Mouse (Mus musculus): ENCODE measurements around the gene Arl11. TPM values are rescaled to one million over a fixed set of nuclear protein-coding genes. Genes with fewer than 3 reads are reported as not detected.
"Not testable (repeated sequence)": the region's sequence is repeated elsewhere in the genome, so short reads cannot be mapped to it uniquely, and the experiment has no call there.

Arl11 gene
- polyA plus RNA-seq, 1 experiment from 2014 or later: 0.67 TPM

- Histone ChIP-seq H3K9me3 (no peaks in the 10 kb centered on the region), H3K4me1 (no peaks in the 10 kb centered on the region), H3K4me2 (replicated peaks) (no peak overlapping the region), H3K4me3 (no peak overlapping the region), H3K9ac (no peak overlapping the region), H3K36me3 (no peaks in the 10 kb centered on the region), H3K27ac (no peak overlapping the region), H3K27me3 (replicated peaks) (no peaks in the 10 kb centered on the region)
- ATAC-seq (ENCODE audit: low FRiP score, low read depth): no peak
- WGBS: 86% methylated on average over 2 of the region's 2 CpGs
Measured at GRCm38 (mm10) chr14:61302428-61302827, 7.1 kb upstream of the Arl11 start.

- no peak overlapping the region for H3K27ac ChIP-seq
- H3K27me3 ChIP-seq (replicated peaks): no peaks in the 10 kb centered on the region
- 85% methylated on average over 4 of the region's 4 CpGs for WGBS
Measured at GRCm38 (mm10) chr14:61303969-61304609, 5.5 kb upstream of the Arl11 start.

GRCm38 (mm10) chr14:61310036-61310772 lies 651 bp downstream of the Arl11 start:
- Histone ChIP-seq H3K9ac (no peak overlapping the region), H3K4me1 (no peaks in the 10 kb centered on the region), H3K36me3 (no peaks in the 10 kb centered on the region), H3K4me3 (no peak overlapping the region), H3K9me3 (no peaks in the 10 kb centered on the region), H3K4me2 (replicated peaks) (no peak overlapping the region), H3K27ac (no peak overlapping the region), H3K27me3 (replicated peaks) (no peaks in the 10 kb centered on the region)
- no peak for ATAC-seq (ENCODE audit: low FRiP score, low read depth)
- WGBS: 79% methylated on average over 7 of the region's 7 CpGs

More at GRCm38 (mm10) chr14:61303969-61304609, 5.5 kb upstream of the Arl11 start:
- Histone ChIP-seq H3K9ac (no peak overlapping the region), H3K36me3 (no peaks in the 10 kb centered on the region), H3K4me3 (no peak overlapping the region), H3K9me3 (no peaks in the 10 kb centered on the region), H3K4me1 (no peaks in the 10 kb centered on the region), H3K4me2 (replicated peaks) (no peak overlapping the region)
- ATAC-seq (ENCODE audit: low FRiP score, low read depth): no peak

GRCm38 (mm10) chr14:61310963-61311362 lies 1.4 kb downstream of the Arl11 start:
- Histone ChIP-seq H3K27ac (no peak overlapping the region), H3K27me3 (replicated peaks) (no peaks in the 10 kb centered on the region), H3K36me3 (no peaks in the 10 kb centered on the region), H3K4me2 (replicated peaks) (no peak overlapping the region), H3K9ac (no peak overlapping the region), H3K9me3 (no peaks in the 10 kb centered on the region), H3K4me1 (no peaks in the 10 kb centered on the region), H3K4me3 (no peak overlapping the region)
- no peak for ATAC-seq (ENCODE audit: low FRiP score, low read depth)
- 76% methylated on average over 12 of the region's 12 CpGs for WGBS

GRCm38 (mm10) chr14:61316861-61317260 lies 7.3 kb downstream of the Arl11 start:
- H3K27me3 ChIP-seq (replicated peaks): no peaks in the 10 kb centered on the region
- H3K9me3 ChIP-seq: no peaks in the 10 kb centered on the region
- no peak for ATAC-seq (ENCODE audit: low FRiP score, low read depth)
- H3K4me3 ChIP-seq: no peak overlapping the region
- no peak overlapping the region for H3K9ac ChIP-seq
- no peaks in the 10 kb centered on the region for H3K36me3 ChIP-seq
- 38% methylated on average over 4 of the region's 4 CpGs for WGBS
- H3K4me1 ChIP-seq: no peaks in the 10 kb centered on the region
- H3K27ac ChIP-seq: no peak overlapping the region
- no peak overlapping the region for H3K4me2 ChIP-seq (replicated peaks)

- Histone ChIP-seq H3K4me2 (replicated peaks) (no peak overlapping the region), H3K4me3 (no peak overlapping the region), H3K9ac (no peak overlapping the region), H3K27ac (no peak overlapping the region), H3K36me3 (no peaks in the 10 kb centered on the region), H3K27me3 (replicated peaks) (no peaks in the 10 kb centered on the region), H3K4me1 (no peaks in the 10 kb centered on the region), H3K9me3 (peaks cover 5% of the 10 kb centered on the region; the same call in 1 of the 2 replicates)
- 87% methylated on average over 1 of the region's 1 CpGs for WGBS
- no peak for ATAC-seq (ENCODE audit: low FRiP score, low read depth)
Measured at GRCm38 (mm10) chr14:61320765-61321164, 11.2 kb downstream of the Arl11 start.

GRCm38 (mm10) chr14:61321200-61321599 lies 11.6 kb downstream of the Arl11 start:
- 92% methylated on average over 4 of the region's 4 CpGs for WGBS

GRCm38 (mm10) chr14:61322740-61323139 lies 13.2 kb downstream of the Arl11 start:
- no peak for ATAC-seq (ENCODE audit: low FRiP score, low read depth)
- no peak overlapping the region for H3K27ac ChIP-seq
- H3K9me3 ChIP-seq: peaks cover 5% of the 10 kb centered on the region; the same call in 1 of the 2 replicates
- WGBS: 89% methylated on average over 1 of the region's 1 CpGs
- peaks cover 4% of the 10 kb centered on the region for H3K4me1 ChIP-seq
- no peak overlapping the region for H3K9ac ChIP-seq
- H3K36me3 ChIP-seq: no peaks in the 10 kb centered on the region
- H3K4me3 ChIP-seq: no peak overlapping the region
- H3K4me2 ChIP-seq (replicated peaks): no peak overlapping the region
- H3K27me3 ChIP-seq (replicated peaks): no peaks in the 10 kb centered on the region

More at GRCm38 (mm10) chr14:61321200-61321599, 11.6 kb downstream of the Arl11 start:
- Histone ChIP-seq H3K27me3 (replicated peaks) (no peaks in the 10 kb centered on the region), H3K27ac (no peak overlapping the region), H3K4me2 (replicated peaks) (no peak overlapping the region), H3K4me3 (no peak overlapping the region), H3K9ac (no peak overlapping the region), H3K4me1 (no peaks in the 10 kb centered on the region), H3K9me3 (peaks cover 5% of the 10 kb centered on the region; the same call in 1 of the 2 replicates), H3K36me3 (no peaks in the 10 kb centered on the region)
- no peak for ATAC-seq (ENCODE audit: low FRiP score, low read depth)

GRCm38 (mm10) chr14:61327007-61327406 lies 17.5 kb downstream of the Arl11 start:
- ATAC-seq (ENCODE audit: low FRiP score, low read depth); H3K27me3 ChIP-seq (replicated peaks); H3K36me3 ChIP-seq; H3K4me3 ChIP-seq; H3K9me3 ChIP-seq; H3K4me2 ChIP-seq (replicated peaks); H3K27ac ChIP-seq; H3K9ac ChIP-seq: not testable (repeated sequence)
- H3K4me1 ChIP-seq: peaks cover 11% of the 10 kb centered on the region
- 21% methylated on average over 6 of the region's 6 CpGs for WGBS

- Histone ChIP-seq H3K4me3 (0 out of 2 replicates have a peak overlapping the region, but pooled peaks have one; percentile 8), H3K36me3 (no peaks in the 10 kb centered on the region), H3K4me2 (replicated peaks) (peak overlapping the region; percentile 53), H3K4me1 (peaks cover 11% of the 10 kb centered on the region), H3K27me3 (replicated peaks) (no peaks in the 10 kb centered on the region), H3K9ac (0 out of 2 replicates have a peak overlapping the region, but pooled peaks have one; percentile 35), H3K27ac (no peak overlapping the region), H3K9me3 (no peaks in the 10 kb centered on the region)
- 36% methylated on average over 19 of the region's 19 CpGs for WGBS
- ATAC-seq (ENCODE audit: low FRiP score, low read depth): peak; percentile 71; the same call in 1 of the 2 replicates
Measured at GRCm38 (mm10) chr14:61327618-61328450, 18.3 kb downstream of the Arl11 start.

- H3K9ac ChIP-seq: no peak overlapping the region
- H3K27ac ChIP-seq: no peak overlapping the region
- H3K4me3 ChIP-seq: no peak overlapping the region
- 68% methylated on average over 11 of the region's 11 CpGs for WGBS
- H3K4me2 ChIP-seq (replicated peaks): no peak overlapping the region; the same call in 1 of the 2 replicates
- no peaks in the 10 kb centered on the region for H3K9me3 ChIP-seq
- peaks cover 11% of the 10 kb centered on the region for H3K4me1 ChIP-seq
- no peaks in the 10 kb centered on the region for H3K27me3 ChIP-seq (replicated peaks)
- peak; percentile 39 for ATAC-seq (ENCODE audit: low FRiP score, low read depth)
- H3K36me3 ChIP-seq: no peaks in the 10 kb centered on the region
Measured at GRCm38 (mm10) chr14:61330591-61330990, 21.0 kb downstream of the Arl11 start.

All from neural tube, embryonic 12.5 days (tissue).